Mouse (Mus musculus) yolk sac, embryonic 10.5 days (tissue): ENCODE measurements around the gene Fa2h.

Experiments
- DNase-seq: peaks from one replicate; pipeline ENCODE4 v3.0.0-alpha.2; 2017; ENCODE audit warnings: low spot score

Gene Fa2h

GRCm38 (mm10) chr8:111393391-111394363 is at the start of gene Fa2h:
Gene Fa2h (minus strand): TSS chr8:111393824.
- DNase-seq, result peak; percentile 88

- DNase-seq, result peak; percentile 68
Measured at GRCm38 (mm10) chr8:111439189-111439588, 45.6 kb upstream of the Fa2h start.

DNA sequence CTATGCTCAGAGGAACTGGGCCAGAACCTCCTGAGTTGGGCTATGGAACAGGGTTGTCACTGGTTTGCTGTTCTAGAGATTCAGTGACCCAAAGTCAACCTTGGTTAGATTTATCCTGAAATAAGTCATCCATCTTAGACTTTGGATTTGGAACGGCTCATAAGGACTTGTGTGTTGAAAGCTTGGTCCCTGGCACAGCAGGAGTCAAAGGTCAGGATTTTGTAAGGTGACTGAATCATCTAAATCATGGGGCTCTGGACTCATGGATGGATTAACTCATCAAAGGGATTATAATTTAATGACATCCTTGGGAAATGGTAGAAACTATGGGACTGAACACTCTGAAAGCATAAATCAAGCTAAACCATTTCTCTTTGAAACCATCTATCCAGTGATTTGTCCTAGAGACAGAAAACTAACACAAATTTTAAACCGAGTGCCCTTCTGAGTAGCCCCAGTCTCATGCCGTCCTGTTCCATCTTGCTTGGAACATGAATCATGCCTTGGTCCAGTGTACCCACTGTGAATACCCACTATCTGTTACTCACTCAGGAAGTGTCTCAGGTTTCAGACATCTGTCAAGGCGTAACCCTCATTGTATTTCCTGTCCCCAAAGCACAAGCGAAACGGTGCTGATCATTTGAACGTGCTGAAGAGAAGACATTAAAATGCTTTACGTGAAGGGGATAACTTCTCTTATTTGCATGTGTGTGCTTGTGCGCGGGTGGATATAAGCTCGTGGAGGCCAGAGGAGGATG is 41.6 kb upstream of the Fa2h start:
- no peak for DNase-seq

DNA sequence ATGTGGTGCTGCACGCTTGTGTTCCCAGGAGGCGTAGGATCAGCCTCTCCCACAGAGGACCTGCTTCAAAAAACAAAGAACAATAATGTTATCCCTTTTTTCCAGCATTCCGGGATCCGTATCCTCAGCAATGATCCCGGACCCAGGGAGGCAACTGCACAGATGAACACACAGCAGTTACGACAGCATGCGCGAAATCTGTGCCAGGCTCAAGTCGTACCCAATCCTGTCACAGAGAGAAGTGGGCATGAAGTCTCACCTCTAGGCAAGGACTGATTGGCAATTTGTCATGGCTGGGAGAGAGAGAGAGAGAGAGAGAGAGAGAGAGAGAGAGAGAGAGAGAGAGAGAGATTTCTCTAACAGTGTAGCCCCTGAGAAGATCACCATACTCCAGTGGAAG is 31.0 kb upstream of the Fa2h start:
- no peak for DNase-seq

GRCm38 (mm10) chr8:111424181-111424580 is 30.6 kb upstream of the Fa2h start:
- DNase-seq, result no peak

DNA sequence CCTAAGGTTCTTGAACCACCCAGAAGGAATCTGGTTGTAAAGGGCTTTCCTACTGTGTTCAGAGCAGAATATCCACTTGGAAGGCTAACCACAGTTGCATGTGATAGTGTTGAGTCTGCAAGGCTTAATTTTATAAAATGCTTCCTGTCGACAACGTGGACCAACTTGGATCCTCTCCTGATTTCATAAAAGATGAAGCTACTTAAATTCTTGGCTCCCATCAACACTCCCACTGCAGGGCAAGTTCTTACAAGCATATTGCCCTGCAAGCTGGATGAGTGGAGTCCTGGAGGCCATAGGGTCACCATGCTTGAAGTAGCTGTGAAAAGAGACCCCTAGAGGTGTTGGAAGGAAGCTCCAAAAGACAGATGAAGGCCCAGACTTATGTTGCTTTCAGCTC is 29.0 kb upstream of the Fa2h start:
- DNase-seq, result no peak

- DNase-seq, result no peak
Measured at GRCm38 (mm10) chr8:111419171-111419570, 25.5 kb upstream of the Fa2h start.

DNA sequence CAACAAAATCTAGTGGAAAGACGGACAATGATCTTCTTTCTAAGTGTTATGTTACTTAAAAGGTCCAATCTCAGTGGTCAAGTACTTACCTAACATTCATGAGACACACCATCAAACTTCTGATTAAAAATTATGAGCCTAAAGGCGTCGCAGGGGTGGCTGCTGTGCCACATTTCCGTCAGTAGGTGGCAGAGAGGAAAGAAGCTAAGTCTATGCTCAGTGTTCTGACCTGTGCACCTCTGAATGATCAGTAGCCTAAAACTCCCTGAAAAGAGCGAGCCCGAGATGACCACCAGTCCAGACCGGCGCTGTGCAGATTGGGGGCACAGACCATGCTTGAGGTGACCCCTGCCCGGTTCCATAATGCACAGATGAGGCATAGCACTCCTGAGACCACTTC is 25.0 kb upstream of the Fa2h start:
- DNase-seq, result peak; percentile 4

DNA sequence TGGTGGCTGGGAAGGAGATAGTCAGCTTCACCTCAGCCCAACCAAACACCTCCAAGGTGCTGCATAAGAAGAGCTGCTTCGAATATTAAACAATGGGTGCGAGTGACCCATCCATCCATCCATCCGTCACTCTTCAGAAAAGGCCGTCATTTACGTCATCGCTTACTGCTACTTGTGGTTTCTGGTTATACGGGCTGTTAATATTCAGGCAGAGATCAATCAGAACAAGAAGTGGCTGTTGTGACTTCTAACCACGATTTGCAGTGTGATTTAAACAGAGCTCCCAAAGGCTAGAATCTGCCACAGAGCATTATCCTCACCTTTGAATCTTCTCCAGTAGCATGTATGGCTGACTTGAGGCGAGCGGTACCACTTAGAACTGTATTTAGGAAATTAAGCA is 23.6 kb upstream of the Fa2h start:
- DNase-seq, result no peak

GRCm38 (mm10) chr8:111403391-111403790 is 9.8 kb upstream of the Fa2h start:
- no peak for DNase-seq

GRCm38 (mm10) chr8:111391268-111391667 is 2.4 kb downstream of the Fa2h start:
- DNase-seq, result no peak

- DNase-seq, result no peak
Measured at GRCm38 (mm10) chr8:111390837-111391236, 2.8 kb downstream of the Fa2h start.

GRCm38 (mm10) chr8:111389581-111389980 is 4.0 kb downstream of the Fa2h start:
- DNase-seq, result no peak

DNA sequence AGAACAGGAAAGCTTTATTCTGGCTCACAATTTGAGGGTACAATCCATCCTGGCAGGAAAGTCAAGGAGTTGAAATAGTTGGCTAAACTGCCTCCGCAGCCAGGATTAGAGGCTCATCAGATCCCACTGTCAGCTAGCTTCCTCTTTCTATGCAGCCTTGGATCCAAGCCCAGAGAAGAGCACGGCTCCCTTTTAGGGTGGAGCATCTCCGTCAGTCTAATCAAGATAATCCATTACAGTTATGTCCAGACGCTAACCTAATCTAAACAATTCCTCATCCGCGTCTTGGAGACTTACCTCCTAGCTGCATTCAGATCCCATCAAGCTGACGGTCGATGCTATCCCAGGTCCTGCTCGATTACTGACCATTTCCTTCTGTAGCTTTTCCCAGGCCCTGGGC is 7.7 kb downstream of the Fa2h start:
- no peak for DNase-seq

DNA sequence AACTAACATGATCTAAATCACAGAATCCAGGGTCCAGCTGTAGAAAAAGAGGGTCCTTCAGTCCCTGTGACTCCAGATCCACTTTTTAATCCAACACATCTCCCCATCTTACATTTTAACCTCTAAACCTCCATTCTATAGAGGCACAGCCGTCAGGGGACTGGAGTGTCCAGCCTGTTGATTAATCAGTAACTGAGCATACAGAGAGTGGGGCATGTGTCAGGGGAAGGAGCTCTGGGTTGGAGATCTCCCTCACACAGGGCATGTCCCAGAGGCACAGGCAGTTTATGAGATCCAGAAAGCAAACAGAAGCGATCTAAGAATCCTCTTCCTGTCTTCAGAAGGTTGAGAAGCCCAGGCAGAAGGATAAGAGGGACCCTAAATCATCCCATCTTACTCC is 9.0 kb downstream of the Fa2h start:
- DNase-seq, result peak; percentile 52

- DNase-seq, result no peak
Measured at GRCm38 (mm10) chr8:111375192-111375591, 18.4 kb downstream of the Fa2h start.

DNA sequence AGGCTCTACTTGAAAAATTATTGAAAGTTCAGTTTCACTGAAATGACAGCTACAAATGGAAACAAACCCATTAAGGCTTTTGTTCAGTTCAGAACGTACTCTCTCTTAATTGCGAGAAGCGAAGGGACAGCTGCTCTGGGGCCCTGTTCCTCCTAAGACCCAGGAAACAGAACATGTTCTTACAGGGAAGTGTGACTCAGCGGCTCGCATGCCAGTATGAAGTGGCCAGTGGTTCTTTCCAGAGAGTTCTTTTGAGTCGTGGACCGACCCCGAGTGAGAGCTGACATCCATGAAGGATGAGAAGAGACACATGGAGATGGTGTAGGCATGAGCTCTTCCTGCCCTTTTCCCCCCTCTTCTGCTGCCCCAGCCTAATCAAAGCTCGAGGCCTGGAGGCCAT is 23.9 kb downstream of the Fa2h start:
- DNase-seq, result no peak

DNA sequence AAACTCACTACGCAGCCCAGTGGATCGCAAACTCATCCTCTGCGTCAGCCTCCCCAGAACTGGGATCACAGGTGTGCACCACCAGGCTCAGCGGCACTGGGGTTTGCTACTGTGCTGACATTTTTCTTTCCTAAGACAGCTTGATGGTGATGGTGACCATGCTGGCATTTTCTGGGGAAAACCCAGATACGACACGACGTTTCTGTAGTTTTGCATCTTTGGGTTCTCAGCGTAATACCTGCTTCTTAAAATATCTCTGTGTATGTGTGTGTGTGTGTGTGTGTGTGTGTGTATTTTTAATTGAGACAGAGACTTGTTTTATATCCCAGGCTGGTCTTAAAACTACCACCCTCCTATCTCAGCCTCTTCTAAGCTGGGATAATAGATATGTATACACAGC is 26.3 kb downstream of the Fa2h start:
- DNase-seq, result no peak

DNA sequence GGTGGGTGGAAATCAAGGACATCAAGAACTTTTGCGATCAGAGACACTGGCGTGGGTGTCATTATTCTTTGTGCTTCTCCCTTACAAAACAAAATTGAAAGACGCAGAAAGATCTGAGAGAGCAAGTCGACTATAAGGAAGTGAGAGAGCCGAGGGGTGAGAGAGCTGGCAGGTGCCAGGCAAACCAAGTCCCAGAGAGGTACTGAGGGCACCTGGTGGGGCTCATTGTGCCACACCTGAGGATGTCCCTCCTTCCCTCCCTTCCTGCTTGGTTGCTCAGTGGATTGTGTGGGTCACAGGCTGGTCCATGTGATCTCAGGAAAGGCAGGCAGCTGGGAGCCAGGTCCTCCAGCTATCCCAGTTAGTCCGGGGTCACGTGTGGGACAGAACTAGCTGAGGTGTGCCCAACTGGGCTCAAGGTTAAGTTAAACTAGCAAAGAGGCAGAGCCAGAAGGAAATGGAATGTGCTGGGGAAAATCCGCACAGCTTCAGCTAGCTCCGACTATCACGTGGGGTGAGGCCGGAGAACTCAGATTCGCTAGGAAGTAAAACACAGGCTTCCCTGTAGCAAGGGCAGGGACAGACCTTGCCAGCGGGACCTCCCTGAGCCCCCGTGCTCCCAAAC is 26.9 kb downstream of the Fa2h start:
- DNase-seq, result no peak

DNA sequence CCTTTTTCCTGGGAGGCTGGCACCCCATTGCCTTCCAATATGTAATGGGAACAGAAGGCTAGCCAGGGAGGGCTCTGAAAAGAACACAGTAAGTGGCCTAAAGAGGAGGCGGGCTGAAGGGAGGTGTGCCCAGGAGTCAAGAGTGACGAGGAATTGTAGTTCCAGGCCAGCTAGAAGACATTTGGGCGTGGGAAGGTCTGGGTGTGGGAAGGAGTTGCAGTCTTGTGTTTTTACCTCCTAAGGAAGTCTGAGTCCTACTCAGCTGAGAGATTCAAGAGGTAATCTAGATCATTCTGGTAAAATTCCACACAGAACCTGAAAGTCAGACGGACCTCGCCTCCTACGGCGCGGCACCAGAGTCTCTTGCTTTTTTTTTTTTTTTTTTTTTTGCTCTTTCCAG is 30.1 kb downstream of the Fa2h start:
- DNase-seq, result no peak

DNA sequence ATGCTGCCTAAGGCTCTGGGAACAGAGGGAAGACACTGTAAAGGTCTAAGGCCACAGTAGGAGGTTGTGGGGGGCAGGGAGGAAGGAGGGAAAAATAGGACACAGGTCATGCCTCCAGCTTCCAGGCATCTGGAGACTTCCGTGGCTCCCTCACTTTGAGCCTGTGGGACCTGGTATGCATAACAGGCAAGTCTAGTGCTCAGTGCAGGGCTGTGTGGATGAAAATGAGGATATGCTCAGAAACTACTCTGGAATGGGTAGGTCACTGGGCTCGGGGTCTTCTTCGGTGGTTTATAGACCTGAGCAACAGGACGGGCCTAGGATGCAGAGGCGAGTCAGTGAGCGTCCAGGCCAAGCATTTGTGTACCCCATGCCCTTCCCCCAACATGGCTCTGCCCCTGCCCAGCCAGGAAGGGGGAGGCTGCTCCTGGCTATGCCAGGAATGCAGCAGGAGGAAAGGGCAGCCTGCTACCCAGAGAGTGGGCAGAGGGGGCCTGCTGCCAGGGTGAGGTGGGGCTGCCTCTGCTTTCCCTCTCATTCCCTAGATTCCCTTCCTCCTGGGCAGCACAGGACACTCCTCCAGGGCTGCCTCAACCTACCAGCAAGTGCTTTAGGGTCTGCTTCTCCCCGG is 32.9 kb downstream of the Fa2h start:
- no peak for DNase-seq

DNA sequence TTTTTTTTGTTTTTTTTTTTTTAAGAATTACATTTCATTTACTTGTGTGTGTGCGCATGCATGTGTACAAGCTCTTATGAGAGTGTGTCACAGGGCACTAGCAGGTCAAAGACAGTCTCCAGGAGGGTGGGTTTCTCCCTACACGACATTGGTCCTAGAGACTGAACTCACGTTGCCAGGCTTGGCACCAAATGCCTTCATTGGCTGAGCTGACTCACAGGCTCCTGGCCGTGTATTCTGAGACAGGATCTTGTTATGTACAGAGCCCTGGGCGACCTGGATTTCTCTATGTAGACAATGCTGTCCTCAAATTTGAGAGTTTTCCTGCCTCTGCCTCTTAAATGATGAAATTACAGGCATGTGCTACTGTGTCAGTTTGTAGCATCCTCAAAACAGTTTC is 33.7 kb downstream of the Fa2h start:
- no peak for DNase-seq
